Mouse (Mus musculus) large intestine, adult 2 months (tissue): Measurements from ENCODE around the gene Sema4d. TPM values are rescaled to one million over a fixed set of nuclear protein-coding genes. Genes with fewer than 3 reads are reported as not detected.
"Not testable (repeated sequence)": the region's sequence is repeated elsewhere in the genome, so short reads cannot be mapped to it uniquely, and the experiment has no call there.

ENCODE experiments used
- DNase-seq: peaks from one replicate; pipeline ENCODE4 v3.0.0-alpha.2; 2012; ENCODE audit warnings: low read depth, low spot score
- WGBS: fragments of 180-500 bp; shearing (Covaris S2); methylation state at CpG from one replicate; pipeline ENCODE4 v1.1.7; 2018; 5-methylcytosine and 5-hydroxymethylcytosine counted together
- polyA plus RNA-seq: library from polyadenylated mRNA; depleted of rRNA; stranded (reverse); fragments of >200 nt; gene quantifications from 2 replicates; pipeline ENCODE4 v1.2.3, GENCODE M21; 2012

Gene Sema4d
- polyA plus RNA-seq, 1 experiment: 17.9 TPM

DNA sequence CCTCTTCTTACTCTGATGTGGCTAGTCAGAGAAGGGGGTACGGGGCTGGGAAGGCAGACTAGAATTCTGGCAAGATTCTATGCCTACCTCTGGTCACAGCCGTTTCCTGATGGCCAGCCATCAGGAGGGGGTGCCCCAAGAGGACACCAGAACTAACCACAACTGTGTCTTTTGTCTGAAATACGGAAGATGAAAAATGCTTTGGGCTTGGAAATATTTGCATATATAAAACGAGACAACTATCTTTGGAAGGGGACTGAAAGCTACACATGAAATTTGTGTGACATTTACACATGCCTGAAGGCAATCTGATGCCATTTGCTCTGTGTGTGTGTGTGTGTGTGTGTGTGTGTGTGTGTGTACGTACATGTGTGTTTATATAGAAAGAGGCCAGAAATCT, 89.7 kb downstream of the Sema4d start:
- WGBS: 84% methylated on average over 5 of the region's 5 CpGs

DNA sequence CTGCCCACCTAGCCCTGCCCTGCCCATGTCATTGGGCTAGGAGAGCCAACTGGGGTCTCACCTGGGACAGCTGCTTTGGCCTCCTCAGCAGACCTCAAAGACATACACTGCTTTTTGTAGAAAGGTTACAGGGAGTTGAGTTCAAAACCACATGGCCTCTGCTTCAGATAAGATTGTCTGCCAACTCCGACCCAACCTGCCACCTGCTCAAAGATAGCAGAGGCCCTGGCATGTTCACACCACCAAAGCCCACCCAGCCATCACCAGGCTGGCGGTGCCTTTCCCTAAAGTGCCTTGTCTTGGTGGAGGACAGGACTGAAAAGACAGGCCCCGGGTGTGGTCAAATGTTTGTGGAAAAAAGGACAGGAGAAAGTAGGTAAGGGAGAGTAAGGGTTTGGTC, 95.2 kb downstream of the Sema4d start:
- 76% methylated on average over 3 of the region's 3 CpGs for WGBS
- no peak for DNase-seq

More for the DNA sequence above, 89.7 kb downstream of the Sema4d start:
- DNase-seq: no peak

DNA sequence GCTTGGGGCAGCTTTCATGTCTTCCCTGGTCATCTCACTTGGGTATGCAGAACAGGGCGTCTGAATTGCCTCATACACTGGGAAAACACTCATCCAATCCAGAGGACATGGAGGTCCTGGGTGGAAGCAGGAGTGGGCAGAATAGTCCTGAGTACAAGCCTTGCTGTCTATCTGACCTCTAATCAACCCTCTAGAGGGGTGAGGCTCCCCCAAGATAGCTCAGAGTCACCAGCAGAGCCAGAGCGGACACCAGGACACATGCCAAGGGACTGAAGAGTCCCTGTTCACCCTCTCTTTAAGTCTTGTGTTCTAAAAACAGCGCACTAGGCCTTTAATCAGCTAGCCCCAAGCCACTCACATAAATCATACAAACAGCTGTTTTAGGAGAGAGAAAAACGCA, 95.7 kb downstream of the Sema4d start:
- DNase-seq: no peak
- WGBS: 67% methylated on average over 4 of the region's 4 CpGs

DNA sequence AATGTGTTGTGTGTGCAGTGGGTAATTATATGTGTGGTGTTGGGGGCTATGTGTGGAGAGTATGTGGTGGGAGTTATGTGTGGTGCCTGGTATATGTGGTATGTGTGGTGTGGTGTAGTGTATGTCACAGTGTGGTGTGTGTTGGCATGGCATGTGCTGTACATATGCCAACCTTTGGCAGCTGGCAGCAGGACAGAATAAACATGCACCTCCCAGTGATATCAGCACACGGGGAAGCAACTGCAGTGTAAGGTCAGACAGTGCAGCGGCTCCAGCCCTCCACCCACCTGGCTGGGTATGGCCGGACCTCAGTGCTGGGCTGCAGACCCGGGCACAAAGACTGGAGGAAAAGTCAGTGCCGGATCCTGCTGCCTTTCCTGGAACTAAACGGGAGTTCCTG, 96.1 kb downstream of the Sema4d start:
- 24% methylated on average over 6 of the region's 6 CpGs for WGBS
- no peak for DNase-seq

DNA sequence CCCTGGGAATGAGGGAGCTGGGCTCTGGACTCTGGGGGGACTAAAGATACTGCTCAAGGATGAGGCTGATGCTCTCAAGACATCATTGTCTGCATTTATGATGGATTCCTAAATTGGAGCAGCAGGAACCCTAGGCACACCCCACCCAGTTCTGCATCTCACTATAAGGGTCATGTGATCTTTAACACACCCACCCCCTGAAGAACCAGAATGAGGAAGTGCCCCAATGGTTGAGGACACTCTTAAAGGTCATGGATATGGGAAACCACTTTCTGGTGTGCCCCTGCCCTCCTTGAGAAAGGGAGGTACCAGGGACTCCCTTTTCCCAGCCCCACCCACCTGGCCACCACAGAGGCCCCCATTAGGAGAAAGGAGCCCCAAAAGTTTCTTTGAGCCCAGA, 97.1 kb downstream of the Sema4d start:
- no peak for DNase-seq

DNA sequence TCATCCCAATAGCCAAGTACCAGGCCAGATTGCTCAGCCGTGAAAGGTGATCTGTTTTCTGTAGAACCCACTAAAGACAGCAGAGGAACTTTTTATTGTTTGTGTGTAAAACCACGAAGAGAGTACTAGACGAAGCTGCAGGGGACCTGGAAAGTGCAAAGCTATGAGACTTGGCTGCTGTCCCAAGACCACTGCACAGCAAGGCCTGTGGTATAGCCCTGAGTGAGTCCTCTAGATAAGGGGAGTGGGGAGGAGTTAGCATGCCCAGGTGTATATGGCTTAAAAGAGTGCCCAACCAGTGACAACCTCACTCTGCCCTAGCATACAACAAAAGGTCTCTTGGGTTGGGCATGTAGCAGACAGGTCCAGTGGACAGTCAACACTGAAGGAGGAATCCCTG, 104.9 kb downstream of the Sema4d start:
- 64% methylated on average over 3 of the region's 3 CpGs for WGBS
- DNase-seq: no peak

DNA sequence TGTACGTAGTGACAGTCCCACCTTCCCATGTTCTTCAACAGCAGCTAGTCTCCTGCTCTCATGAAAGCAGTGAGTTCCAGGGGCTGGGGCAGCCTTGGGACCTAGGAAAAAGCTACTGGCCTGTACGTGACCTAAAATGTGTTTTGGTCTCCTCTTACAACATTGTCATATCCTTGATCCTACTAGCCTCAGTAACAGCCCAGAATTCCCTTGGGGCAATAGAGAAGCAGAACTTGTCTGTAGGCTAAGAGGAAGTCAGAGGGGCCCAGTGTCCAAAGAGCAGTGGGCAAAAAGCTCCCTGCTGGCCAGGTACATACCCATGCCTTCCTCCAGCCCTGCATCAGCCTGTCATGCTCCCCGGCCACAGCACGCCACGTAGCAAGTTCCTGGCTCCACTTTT, 106.6 kb downstream of the Sema4d start:
- 96% methylated on average over 5 of the region's 5 CpGs for WGBS
- DNase-seq: no peak

DNA sequence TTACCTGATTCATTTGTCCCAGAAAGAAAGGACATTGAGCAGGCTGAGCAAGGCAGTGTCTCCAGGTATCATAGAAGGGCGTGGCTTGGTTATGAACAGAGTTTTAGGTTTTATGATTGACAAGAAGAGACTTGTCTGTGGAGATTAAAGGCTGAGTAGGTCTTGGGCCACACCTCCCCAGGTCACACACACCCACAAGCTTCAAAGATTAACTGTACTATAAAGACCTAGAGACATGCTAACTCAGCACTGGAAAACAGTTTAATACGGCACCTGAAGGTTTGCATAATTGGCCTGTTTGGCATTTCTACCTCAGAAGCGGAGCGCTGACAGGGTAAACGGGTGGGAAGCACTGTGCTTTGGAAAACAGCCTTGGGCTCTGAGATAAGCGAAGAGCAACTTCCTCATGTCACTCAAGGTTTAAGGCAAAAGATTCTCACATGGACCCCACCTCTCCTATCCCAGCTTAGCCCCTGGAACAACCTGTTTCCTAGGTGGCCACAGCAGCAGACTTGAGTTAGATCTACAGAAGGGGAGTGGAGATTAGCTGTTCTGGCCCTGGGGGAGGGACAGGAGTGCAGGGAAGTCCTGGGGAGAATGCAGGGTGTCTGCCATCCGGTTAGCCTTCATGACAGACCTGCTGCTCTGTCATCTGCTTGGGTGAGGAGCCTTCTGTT, 108.1 kb downstream of the Sema4d start:
- 62% methylated on average over 7 of the region's 7 CpGs for WGBS
- DNase-seq: no peak

DNA sequence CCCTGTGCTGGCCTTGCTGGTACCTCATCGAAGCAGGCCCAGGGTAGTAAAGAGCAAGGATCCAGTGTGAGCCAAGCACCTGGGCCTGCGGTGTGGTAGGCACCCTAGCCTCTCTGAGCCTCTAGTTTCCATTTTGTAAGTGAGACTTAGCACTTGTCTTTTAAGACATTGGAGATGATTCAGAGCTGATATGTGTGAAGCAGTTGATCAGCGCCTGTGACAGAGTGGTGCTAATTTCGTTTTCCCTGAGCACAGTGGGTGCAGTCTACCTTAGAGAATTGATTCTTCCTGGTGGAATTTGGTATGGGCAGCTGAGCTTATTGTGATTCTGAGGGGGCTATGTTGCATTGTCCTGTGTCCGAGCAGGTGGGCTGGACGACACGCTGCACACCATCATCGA, 111.9 kb downstream of the Sema4d start:
- DNase-seq: no peak
- WGBS: 95% methylated on average over 8 of the region's 8 CpGs

DNA sequence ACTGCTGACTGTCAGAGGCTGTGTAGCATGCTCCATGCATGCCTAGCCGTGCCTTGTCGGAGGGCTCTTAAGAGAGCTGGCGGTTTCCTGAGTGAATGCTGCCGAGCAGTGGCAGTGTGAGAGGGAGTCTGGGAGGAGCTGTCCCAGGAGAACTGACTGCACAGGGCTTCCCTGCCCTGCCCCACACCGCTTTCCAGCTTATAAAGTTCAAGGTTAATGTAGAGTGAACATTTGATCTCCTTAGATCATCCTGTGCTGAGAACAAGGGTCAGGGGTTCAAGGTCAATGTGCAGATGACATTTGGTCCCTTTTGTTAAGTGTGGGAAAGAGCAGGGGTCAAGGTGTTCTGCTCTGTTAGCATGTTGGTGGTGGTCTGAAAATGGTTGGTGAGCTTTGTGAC, 112.5 kb downstream of the Sema4d start:
- DNase-seq: no peak
- WGBS: 84% methylated on average over 5 of the region's 5 CpGs

DNA sequence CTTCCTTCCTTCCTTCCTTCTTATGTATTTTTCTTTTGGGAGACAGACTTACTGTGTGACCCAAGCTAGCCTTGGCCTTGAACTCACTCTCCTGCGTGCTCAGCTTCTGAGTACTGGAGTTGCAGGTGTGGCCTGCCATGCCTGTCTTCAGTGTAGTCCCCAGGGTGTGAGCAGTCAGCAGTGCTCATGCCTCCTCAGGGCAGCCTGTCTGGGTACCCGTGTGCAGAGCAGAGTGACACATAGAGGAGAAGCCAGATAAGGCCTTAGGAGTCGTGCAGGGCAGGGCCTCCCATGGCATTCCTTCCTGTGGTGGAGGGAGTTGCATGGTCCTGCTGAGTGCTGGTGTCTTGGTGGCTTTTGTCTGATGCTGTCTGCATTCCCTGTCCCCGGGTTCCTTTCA, 114.2 kb downstream of the Sema4d start:
- DNase-seq: no peak
- 66% methylated on average over 4 of the region's 4 CpGs for WGBS

DNA sequence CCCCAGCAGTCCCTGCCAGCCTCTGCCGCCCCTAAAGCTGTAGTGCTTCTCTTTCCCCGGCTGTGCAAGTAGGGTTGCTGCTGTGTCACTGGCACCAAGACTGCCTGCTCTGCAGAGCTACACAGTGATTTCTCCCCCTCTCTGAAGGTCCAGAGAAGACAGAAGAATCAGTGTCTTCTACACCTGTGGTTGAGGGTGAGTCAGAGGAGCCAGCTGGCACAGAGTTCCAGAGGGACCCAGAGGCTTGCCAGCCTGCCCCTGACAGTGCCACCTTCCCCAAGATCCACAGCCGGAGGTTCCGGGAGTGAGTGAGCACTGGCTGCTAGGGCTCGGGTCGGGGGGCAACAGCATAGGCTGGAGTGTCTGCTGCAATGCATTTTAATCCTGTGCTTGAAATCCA, 114.9 kb downstream of the Sema4d start:
- no peak for DNase-seq
- WGBS: 97% methylated on average over 6 of the region's 6 CpGs

DNA sequence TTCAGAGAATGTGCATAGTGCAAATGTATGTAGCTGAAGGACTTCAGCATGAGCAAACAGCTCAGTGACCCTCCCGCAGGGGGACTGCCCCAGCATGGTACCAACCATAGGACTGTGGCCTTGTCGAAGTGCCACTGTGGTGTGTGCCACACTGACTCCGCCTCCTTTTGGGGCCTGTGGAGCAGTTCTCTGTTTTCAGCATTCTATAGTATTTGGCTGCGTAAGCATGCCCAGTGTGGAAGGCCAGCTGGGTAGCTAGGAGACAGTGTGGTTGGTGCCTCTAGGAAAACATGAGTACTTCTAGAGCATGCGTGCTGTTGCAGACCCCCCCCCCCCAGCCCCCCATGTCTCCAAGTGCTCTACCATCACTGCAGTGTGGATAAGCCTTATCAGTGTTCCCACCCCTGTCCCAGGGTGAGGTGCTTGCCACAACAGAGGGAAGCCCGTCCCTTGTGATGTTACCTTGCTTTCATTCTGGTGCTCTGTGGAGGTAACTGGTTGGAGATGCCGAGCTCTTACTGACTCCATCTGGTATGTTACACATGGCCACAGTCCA, 115.8 kb downstream of the Sema4d start:
- WGBS: 90% methylated on average over 7 of the region's 7 CpGs
- DNase-seq: no peak

DNA sequence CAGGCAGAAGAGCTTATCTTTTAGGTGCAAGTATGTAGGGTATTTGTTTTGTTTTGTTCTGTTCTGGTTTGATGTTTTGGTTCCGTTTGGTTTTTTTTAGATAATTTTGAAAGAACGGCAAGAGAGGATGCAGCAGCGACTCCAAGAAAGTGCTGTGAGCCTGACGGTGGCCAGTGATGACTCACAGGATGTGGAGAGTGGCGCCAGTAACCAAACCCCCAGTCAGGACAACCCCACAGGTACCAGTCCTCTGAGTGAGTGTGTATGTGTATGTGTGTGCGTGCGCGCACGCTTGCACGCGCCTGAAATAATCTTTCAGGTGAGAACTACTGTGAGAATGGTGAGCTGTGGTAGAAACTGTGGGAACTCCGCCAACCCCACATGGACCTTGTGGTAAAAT, 116.5 kb downstream of the Sema4d start:
- 95% methylated on average over 12 of the region's 12 CpGs for WGBS
- no peak for DNase-seq

DNA sequence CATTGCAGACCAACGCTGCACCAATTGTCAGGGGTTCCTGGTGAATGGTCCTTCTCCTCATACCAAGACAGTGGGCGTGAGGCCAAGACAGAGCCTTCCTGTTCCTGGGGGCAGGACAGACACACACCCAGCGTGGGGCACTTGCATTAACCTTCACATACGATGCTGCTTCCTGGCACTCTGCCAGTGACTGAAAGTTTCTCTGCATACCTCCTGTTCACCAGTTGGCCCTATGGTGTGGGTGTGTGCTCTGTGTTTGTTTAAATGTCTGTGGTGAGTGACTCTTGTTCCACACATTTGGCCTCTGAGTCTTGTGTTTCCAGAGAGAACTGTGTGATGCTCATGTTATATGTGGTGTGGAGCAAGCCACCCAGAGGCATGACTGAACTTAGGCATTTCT, 116.9 kb downstream of the Sema4d start:
- DNase-seq: no peak
- 57% methylated on average over 4 of the region's 4 CpGs for whole genome bisulfite sequencing

DNA sequence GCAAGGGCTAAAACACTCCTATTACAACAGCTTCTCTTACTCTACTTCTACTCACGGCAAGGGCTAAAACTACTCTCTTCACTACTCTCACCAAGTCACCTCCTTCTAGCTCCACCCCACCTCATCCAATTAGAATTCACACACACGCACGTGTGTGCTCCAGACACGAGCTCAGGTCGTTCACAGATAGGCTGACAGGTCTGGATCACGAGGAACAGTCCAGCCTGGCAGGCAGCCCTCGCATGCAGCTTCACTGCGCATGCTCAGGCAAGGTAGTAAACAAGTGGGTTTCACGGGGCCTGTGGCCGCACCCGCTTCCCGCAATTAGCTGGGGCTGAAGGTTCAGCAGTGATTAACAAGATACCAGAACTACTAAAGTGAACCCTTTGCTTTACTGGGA, 125.4 kb downstream of the Sema4d start:
- WGBS: 69% methylated on average over 12 of the region's 12 CpGs
- not testable (repeated sequence) for DNase-seq

DNA sequence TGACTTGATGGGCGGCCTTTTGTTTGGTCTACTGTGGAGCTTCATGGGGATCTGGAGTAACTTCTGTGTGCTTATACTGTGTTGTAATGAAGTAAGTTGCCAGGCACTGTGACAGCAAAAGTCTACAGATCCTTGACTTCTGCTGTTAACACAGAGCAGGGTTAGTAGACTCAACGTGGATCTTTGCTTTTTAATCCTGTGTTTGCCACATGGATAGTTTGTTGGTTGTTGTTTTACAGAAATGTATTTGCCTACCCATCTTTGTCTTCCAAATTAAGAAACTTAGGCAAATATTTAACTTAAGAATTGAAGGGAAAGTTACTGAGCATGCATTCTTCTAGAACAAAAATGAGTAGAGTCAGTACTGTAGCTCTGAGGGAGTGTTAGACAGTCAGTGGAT, 130.0 kb downstream of the Sema4d start:
- 71% methylated on average over 2 of the region's 2 CpGs for WGBS

DNA sequence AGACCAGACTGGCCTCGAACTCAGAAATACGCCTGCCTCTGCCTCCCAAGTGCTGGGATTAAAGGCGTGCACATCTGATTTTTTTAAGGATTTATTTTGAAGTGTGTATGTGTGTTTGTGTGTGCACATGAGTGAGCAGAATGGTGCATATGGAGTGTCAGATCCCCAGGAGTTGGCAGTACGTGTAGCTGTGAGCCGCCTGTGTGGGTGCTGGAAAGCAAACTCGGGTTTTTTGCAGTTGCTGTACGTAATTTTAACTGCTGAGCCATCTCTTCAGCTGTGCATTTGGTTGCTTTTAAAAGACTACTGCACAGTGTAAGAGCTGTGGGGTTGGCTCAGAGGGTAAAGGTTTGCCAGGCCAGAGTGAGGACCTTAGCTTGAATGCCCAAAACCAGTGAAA, 134.0 kb downstream of the Sema4d start:
- no peak for DNase-seq
- 97% methylated on average over 7 of the region's 7 CpGs for WGBS

More for the DNA sequence above, 130.0 kb downstream of the Sema4d start:
- no peak for DNase-seq

DNA sequence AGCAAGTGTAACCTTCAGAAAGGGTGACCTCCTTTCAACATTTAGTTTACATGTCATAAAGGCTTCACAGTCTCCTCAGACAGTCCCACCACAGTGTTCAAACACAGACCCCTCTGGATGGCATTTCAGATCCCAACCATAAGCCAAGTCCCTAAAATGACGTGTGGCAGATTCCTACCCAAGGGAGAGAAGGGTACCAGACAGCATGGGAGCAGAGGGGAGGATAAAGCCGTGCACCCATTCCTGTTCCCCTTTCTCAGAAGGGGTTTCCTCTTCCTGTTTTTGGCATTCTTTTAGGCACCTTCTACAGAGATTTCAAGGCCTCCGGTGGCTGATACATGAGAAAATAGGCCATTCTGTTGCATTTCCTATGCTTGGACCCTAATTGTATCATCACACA, 135.5 kb downstream of the Sema4d start:
- DNase-seq: no peak
- 83% methylated on average over 3 of the region's 3 CpGs for WGBS

DNA sequence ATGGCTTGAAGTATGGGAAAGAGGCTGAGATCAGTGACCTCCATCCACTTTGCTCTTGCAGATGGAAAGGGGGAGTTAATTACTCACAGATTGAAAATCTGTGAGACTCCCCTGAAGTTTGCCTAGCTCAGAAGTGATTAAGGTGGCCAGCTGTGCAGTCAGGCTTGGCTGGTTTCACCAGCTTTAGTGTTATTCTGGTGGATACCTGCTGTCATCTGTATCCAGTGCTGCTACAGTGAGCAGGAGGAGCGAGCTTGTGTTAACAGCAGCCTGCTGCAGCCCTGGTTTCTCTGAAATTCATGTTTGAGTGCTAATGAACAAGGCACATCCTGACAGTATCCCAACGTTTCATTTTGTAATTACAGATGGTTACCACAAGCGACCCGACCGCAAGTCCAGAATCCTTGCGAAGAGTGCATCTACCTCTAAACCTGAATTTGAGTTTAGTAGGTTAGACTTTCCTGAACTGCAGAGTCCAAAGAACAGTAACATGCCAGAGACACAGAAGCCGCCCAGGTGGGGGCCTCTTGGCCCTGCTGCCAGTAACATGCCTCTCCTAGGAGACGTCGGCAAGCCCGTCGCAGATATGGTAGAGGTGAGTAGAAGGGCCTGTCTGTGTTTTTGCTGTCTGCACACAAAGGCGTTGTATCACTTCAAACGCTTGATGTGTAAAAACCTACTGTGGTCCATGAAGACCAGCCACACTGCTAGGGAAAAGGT, 136.9 kb downstream of the Sema4d start:
- WGBS: 95% methylated on average over 13 of the region's 13 CpGs

DNA sequence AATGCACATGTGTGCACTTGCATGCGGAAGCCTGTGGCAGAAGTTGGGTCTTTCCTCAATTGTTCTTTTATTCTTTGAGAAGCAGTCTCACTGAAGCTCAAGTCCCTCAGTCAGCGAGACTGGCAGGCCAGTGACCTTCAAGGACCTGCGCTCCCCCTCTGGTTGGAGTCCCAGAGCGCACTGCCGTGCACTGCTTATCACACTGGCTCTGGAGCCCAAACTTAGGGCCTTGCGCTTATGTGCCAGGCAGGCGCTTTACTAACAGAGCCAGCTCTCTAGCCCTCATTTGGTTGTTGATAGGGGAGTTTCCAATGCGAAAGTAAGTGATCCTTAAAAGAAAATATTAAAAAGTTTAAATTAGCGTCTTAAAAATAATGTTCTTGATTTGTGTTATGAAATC, 139.6 kb downstream of the Sema4d start:
- WGBS: 95% methylated on average over 9 of the region's 9 CpGs
- no peak for DNase-seq

More for the DNA sequence above, 136.9 kb downstream of the Sema4d start:
- no peak for DNase-seq
